Mouse (Mus musculus) ZHBTc4 (cell line): ENCODE results near the gene Armc5.

ENCODE experiments used
- DNase-seq: peaks from one replicate; pipeline ENCODE4 v3.0.0-alpha.2; 2011; ENCODE audit warnings: low read depth, low spot score

The Armc5 gene

DNA sequence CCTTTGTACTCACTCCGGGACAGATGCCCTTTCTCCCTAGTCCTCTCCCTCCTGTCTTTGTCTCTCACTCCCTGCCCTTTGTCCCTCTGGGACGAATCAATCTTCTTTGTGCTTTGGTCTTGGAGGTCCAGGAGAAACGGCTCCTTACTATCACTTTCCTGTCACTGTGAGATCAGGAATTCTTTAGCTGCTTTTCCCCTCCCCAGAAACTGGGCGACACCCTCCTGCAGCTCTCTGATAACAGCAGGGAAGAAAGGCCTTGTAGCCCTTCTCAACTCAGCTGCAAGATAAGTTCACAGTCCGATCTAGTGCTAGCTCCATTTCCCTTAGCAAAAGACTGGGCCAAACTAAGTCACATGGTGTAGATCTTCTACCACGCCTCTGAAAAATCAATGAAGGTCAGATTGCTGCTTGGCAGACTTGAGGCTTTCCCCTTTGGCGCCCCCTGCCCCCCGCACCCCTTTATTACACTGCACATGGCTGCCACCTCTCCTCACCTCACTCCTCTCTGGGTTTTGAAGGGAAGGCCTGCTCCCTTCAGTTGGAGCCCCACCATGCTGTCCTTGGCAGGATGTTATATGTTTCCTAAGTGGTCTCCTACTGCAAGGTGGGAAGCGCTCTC is 51.9 kb downstream of the Armc5 start:
- DNase-seq, result peak; percentile 71
